Mouse (Mus musculus) liver, adult 2 months (tissue): ENCODE data around the gene Clpb. TPM values are rescaled to one million over a fixed set of nuclear protein-coding genes. Genes with fewer than 3 reads are reported as not detected.
"Not testable (repeated sequence)": the region's sequence is repeated elsewhere in the genome, so short reads cannot be mapped to it uniquely, and the experiment has no call there.

Source experiments
- DNase-seq: peaks from one replicate; pipeline ENCODE4 v3.0.0-alpha.2; 2011; ENCODE audit warnings: low read depth, low spot score; ENCODE audit errors: extremely low read depth
- H3K27ac ChIP-seq: fragments of 200-500 bp; replicated peaks from 2 replicates; pipeline ENCODE4 v1.5.1; 2012; ENCODE audit warnings: low read depth, mild to moderate bottlenecking, control low read depth, inconsistent platforms, low read length; ENCODE audit not compliant: insufficient read depth
- H3K27me3 ChIP-seq: fragments of 200-500 bp; 2 replicates; pipeline ENCODE4 v1.6.1; 2012; ENCODE audit warnings: mild to moderate bottlenecking, moderate library complexity, low read length, inconsistent platforms; ENCODE audit not compliant: control insufficient read depth, insufficient read depth
- H3K36me3 ChIP-seq: fragments of 200-500 bp; 2 replicates; pipeline ENCODE4 v1.6.1; 2012; ENCODE audit warnings: low read length, inconsistent platforms; ENCODE audit not compliant: control insufficient read depth, insufficient read depth
- H3K4me1 ChIP-seq: fragments of 200-500 bp; 2 replicates; pipeline ENCODE4 v1.6.1; 2011; ENCODE audit warnings: low read length; ENCODE audit not compliant: control insufficient read depth, insufficient read depth
- H3K4me3 ChIP-seq: fragments of 200-500 bp; 2 replicates; pipeline ENCODE4 v1.5.1; 2011; ENCODE audit warnings: low read depth, mild to moderate bottlenecking, control low read depth, low read length, moderate library complexity; ENCODE audit not compliant: insufficient read depth
- H3K79me2 ChIP-seq: fragments of 200-500 bp; 2 replicates; pipeline ENCODE4 v1.6.1; 2012; ENCODE audit warnings: inconsistent platforms, mild to moderate bottlenecking, low read length, moderate library complexity; ENCODE audit not compliant: control insufficient read depth, insufficient read depth
- H3K9ac ChIP-seq: fragments of 200-500 bp; 2 replicates; pipeline ENCODE4 v1.6.1; 2012; ENCODE audit warnings: low read depth, mild to moderate bottlenecking, control low read depth, inconsistent platforms, low read length
- CTCF ChIP-seq: fragments of 200-500 bp; IDR thresholded peaks from 2 replicates; pipeline ENCODE4 v1.5.1; 2011; ENCODE audit warnings: low read depth, low read length, control low read depth
- POLR2A ChIP-seq: fragments of 200-500 bp; IDR thresholded peaks from 2 replicates; pipeline ENCODE4 v1.6.1; 2011; ENCODE audit warnings: low read length, control low read depth; ENCODE audit not compliant: insufficient read depth; ENCODE audit errors: extremely low read depth
- WGBS: fragments of 180-500 bp; shearing (Covaris S2); methylation state at CpG from one replicate; pipeline ENCODE4 v1.1.7; 2018; 5-methylcytosine and 5-hydroxymethylcytosine counted together
- polyA plus RNA-seq: library from polyadenylated mRNA; depleted of rRNA; stranded (reverse); fragments of >200 nt; gene quantifications from 2 replicates; pipeline ENCODE4 v1.2.3, GENCODE M21; 2012
- total RNA-seq: library from RNA; depleted of rRNA; stranded (reverse); fragments of >200 nt; gene quantifications from 2 replicates; pipeline ENCODE4 v1.2.3, GENCODE M21; 2014

Clpb gene
- total and polyA plus RNA-seq, 2 experiments: 36.4 to 43.2 TPM

DNA sequence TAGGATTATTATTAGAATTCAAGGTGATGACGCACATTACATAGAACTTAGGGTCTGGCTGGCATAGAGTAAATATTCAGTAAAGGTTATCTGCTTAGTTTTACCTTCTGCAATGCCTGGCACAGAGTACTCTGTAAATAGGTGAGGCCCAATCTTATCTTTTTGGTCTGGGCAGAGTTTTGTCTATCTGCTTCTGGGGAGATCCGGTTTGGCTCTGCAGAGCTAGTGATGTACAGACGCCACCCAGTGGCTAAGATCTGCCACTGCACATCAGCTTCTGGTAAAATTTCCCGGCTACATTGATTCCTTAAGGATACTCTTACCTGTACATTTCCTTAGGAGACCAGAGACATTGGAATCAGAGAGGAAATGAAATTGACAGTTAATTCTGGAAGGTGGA, 43.1 kb upstream of the Clpb start:
- Histone ChIP-seq H3K79me2 (no peaks in the 10 kb centered on the region), H3K9ac (no peak overlapping the region), H3K27me3 (no peaks in the 10 kb centered on the region), H3K36me3 (no peaks in the 10 kb centered on the region), H3K4me1 (peaks cover 15% of the 10 kb centered on the region), H3K4me3 (no peak overlapping the region), H3K27ac (no peak overlapping the region)
- 6% methylated on average over 4 of the region's 4 CpGs for WGBS
- no peak for TF ChIP-seq POLR2A
- peak; percentile 75 for TF ChIP-seq CTCF
- peak; percentile 85 for DNase-seq

DNA sequence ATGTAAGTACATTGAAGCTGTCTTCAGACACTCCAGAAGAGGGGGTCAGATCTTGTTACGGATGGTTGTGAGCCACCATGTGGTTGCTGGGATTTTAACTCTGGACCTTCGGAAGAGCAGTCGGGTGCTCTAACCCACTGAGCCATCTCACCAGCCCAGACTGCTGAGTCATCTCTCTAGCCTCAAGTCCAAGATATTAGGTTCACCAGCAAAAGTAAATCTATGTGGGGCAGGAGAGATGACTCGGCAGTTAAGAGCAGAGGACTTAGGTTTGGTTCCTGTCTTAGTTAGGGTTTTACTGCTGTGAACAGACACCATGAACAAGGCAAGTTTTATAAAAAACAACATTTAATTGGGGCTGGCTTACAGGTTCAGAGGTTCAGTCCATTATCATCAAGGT, 41.6 kb upstream of the Clpb start:
- 82% methylated on average over 4 of the region's 4 CpGs for WGBS
- H3K36me3 ChIP-seq, H3K79me2 ChIP-seq, H3K27me3 ChIP-seq, DNase-seq, H3K4me1 ChIP-seq, H3K27ac ChIP-seq, H3K4me3 ChIP-seq, H3K9ac ChIP-seq: not testable (repeated sequence)

DNA sequence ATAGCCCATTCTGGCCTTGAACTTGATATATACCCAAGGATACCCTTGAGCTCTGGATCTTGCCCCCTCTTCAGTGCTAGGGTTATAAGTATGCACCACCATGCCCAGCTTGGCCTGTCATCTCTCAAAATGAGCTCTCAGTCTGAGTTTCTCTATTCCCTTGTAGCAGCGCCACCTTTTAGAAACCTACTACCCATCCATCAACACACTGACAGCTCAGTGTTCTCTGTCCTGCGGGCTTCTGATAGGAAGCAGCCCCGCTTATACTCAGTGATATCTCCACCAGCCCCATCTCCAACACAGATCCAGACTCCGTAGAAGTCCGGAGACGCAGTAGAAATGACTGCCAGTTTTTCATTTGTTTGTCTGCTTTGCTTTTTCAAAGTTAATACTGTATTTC, 39.1 kb upstream of the Clpb start:
- Histone ChIP-seq H3K79me2 (no peaks in the 10 kb centered on the region), H3K27me3 (no peaks in the 10 kb centered on the region), H3K4me1 (peaks cover 1% of the 10 kb centered on the region), H3K27ac (no peak overlapping the region), H3K36me3 (no peaks in the 10 kb centered on the region), H3K9ac (no peak overlapping the region), H3K4me3 (no peak overlapping the region)
- TF ChIP-seq POLR2A (no peak), CTCF (no peak)
- 79% methylated on average over 6 of the region's 6 CpGs for WGBS
- no peak for DNase-seq

DNA sequence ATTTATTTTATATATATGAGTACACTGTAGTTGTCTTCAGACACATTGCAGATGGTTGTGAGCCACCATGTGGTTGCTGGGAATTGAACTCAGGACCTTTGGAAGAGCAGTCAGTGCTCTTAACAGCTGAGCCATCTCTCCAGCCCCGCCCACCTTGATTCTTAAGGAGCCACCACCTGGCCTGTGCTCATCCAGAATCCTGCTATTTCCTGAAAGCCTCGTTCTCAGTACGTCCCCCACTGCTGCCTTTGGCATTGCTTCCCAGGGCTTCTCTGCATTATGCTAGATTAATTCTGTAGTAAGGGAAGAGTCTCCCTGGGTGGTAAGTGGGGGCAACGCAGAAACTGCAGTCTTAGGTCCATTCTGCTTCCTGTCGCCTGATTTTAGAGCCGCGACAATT, 36.3 kb upstream of the Clpb start:
- not testable (repeated sequence) for H3K27me3 ChIP-seq
- WGBS: 87% methylated on average over 7 of the region's 7 CpGs

DNA sequence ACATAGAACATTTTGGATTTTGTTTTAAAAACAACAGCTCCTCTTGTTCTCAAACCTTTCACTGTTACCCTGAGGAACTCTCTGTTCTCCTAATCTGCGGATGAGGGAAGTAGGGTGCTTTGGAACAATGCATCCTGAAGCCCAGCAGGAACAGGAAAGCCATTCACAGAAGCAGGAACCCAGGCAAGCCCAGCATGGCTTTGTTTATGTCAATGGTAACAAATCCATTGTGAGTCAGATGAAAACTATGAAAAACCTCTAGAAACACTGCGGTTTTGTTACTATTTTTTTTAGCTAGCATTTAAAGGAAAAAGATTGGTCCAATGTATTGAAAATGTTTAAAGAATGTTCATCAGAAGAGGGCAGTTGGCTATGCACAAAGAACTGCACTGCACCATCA, 35.0 kb upstream of the Clpb start:
- Histone ChIP-seq H3K9ac (no peak overlapping the region), H3K4me3 (no peak overlapping the region), H3K4me1 (no peaks in the 10 kb centered on the region), H3K27me3 (no peaks in the 10 kb centered on the region), H3K27ac (no peak overlapping the region), H3K36me3 (no peaks in the 10 kb centered on the region), H3K79me2 (no peaks in the 10 kb centered on the region)
- DNase-seq: no peak
- WGBS: 75% methylated on average over 2 of the region's 2 CpGs
- TF ChIP-seq CTCF: no peak

More for the DNA sequence above, 36.3 kb upstream of the Clpb start:
- not testable (repeated sequence) for H3K4me1 ChIP-seq, H3K36me3 ChIP-seq, H3K79me2 ChIP-seq, H3K27ac ChIP-seq, H3K9ac ChIP-seq, DNase-seq, H3K4me3 ChIP-seq

DNA sequence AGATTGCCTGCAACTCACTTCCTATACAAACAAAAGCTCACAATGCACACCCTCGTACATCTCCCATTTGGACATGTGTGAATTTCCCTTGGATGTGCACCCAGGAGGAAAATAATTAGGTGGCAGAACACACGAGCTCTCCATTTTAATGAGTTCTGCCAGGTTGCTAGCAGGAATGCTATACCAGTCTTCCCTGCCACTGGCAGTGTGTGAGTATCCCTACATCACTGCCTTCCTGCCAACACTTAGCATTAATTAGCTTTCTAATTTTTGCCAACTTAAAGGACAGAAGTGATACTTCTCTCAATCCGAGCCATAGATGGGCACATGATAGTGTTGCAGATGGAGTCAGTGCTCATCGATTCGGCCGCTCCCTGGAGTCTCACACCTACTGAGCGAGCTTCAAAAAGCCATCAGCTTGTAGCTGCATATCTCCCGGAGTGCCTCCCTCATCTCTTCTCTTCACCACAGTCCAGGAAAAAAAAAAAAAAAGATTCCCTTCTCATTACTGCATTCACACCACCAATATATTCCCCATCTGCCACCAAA, 29.7 kb upstream of the Clpb start:
- no peaks in the 10 kb centered on the region for H3K27me3 ChIP-seq
- DNase-seq: no peak
- H3K27ac ChIP-seq: no peak overlapping the region
- H3K9ac ChIP-seq: no peak overlapping the region
- no peaks in the 10 kb centered on the region for H3K36me3 ChIP-seq
- H3K79me2 ChIP-seq: no peaks in the 10 kb centered on the region
- TF ChIP-seq POLR2A (no peak), CTCF (no peak)
- WGBS: 90% methylated on average over 8 of the region's 8 CpGs
- no peak overlapping the region for H3K4me3 ChIP-seq
- H3K4me1 ChIP-seq: no peaks in the 10 kb centered on the region
